Mouse (Mus musculus) naive thymus-derived CD4-positive, alpha-beta T cell, adult 2 months (primary cell): ENCODE measurements around the gene Nfe2l3.

Source experiments
- DNase-seq: peaks from one replicate; pipeline ENCODE4 v3.0.0-alpha.2; 2011; ENCODE audit warnings: low read depth

Nfe2l3 gene

DNA sequence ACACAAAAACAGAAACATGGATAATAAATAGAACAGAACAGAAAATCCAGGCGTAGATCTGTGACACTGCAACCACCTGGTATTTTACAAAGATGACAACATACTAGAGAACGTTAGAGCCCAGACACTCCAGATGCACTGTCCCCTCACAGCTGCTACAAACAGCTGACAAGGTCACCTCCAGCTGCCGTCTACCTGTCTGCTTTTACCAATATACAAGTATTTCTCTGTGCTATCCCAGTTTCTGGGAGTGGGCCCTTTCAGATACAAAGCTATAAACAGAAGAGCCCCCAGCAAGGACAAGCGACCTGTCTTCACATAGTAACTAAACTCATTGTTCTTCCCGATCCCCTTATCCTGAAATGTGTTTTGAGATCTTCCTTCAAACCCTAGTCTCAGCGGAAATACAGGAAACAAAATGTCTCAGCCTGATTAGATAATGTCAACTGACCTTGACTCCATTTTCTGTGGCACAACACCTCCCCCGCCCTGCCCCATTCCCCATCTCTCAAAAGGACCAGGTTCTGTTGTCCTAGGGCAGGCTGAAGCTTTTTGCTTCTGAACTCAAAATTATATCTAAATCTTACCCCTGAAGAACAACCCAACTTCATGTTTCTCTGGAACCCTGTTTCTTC is 53.7 kb downstream of the Nfe2l3 start:
- DNase-seq: no peak

DNA sequence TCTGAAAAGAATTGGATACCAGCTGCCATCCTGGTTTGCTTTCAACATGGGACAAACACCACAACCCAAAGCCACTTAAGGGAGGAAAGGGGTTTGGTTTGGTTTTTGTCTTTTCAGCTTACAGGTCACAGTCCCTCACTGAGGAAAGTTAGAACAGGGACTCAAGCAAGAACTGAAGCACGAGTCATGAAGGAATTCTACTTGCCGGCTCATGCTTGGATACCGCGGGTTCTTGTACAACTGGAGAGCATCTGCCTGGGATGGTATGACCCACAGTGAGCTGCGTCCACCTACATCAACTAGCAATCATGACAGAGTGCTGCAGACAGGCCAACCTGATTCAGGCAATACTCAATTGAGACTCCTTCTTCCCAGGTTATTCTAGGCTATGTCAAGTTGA is 54.3 kb downstream of the Nfe2l3 start:
- no peak for DNase-seq

DNA sequence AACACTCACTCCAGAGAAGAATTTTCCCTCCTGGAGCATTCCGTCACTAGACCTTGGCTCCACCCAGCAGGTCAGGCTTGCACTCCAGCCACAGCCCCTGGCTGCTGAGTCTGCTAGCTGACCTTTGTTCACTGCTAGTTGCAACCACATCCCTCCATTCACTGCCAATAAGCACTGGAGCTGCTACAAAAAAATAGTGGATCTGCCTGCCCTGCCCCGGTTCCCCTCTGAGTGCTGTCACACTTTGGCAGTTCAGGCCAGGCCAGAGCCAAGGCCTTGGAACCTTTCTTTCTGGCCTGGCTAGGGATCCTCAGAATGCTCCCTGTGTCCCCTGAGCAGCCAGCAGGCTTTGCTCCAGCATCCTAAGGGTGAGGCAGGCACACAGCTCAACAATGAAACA is 57.3 kb downstream of the Nfe2l3 start:
- DNase-seq: no peak

DNA sequence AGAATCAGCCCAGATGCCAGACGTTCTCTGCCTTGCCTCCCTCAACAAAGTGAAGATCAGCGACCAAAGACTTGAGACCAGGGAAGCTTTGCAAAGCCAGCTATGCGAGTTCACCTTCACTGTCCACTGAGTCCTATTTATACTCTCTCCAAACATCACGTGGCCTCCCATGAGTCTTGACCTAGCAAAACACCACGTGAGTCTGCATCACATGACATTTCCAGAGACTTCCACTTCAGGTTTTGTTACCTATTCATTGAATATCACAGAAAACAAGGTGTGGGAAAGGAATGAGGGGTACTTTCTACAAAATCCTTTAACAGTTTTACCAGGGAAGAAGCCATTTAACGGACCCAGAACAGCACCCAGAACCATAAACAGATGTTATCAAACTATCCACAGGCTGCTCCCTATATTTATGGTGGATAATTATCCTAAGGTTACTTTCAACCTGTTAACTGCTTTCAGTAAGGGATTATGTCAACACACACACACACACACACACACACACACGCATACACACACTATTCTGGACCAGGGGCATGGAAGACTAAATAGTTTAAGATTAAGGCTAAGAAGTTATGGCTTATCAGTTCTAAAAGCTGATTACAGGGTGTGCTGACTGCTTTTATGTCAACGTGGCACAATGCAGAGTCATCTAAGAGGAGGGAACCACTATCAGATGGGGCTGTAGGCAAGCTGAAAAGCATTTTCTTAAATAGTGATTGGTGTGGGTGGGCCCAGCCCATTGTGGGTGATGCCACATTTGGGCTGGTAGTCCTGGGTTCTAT is 65.0 kb downstream of the Nfe2l3 start:
- no peak for DNase-seq

DNA sequence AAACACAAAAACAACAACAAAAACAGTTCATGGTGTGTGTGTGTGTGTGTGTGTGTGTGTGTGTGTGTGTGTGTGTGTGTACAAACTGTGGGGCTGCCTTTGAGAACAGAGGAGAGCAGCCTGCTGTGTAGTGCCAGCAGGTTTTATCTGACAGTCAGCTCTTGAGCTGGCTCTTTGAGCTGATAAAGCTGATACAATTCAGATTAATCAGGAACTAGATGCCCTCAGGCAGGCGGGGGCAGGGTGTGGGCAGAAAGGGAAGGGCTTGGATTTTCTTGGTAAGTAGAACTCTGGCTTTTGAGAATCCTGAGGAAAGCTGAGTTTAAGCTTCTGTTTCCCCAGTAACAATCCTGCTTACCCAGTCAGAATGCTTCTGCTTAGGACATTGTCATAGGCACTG is 73.2 kb downstream of the Nfe2l3 start:
- DNase-seq: no peak

DNA sequence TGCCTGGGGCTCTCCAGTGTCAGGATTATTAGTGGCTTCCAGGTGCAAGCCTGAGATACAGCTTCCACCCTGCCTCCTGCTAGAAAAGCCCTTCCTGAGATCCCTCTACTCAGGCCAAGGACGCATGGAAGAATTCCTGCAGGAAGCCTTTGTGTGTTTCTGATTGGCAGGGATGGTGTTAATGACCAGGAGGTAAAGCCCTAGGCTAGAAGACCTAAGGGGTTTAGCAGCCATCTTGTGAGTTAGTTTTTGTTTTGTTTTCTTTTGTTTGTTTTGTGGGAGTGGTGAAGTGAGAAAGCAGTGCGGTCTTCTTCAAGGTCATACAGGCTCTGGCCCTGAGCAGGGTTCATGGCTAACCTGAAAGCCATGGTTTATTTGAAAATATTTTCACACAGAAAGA is 75.1 kb downstream of the Nfe2l3 start:
- DNase-seq: no peak
